Comparison of ENCODE assay signal across 8 mouse cellular contexts in genomic region chr1:91344921-91345685, GRCm38 (mm10). TPM values are rescaled to one million over a fixed set of nuclear protein-coding genes. Genes with fewer than 3 reads are reported as not detected.
DNase-seq lines count a peak whose midpoint lies in the region; ATAC-seq and TF ChIP-seq lines count a peak whose summit lies in the region.

No protein-coding gene starts in this region.

- H3K27ac ChIP-seq in forebrain, embryonic 14.5 days (ENCODE audit: low read depth, low read length), result no peak overlapping the region
- no peak overlapping the region for H3K27ac ChIP-seq in midbrain, embryonic 13.5 days

- ATAC-seq in forebrain, embryonic 14.5 days, result no peak
- peak; percentile 18; the same call in 1 of the 2 replicates for ATAC-seq in midbrain, embryonic 13.5 days

- DNase-seq in cerebellum, postnatal 10 days, result peak; percentile 70 to 74
- DNase-seq in cerebellum, adult 11-12 months, result no peak
- DNase-seq in forebrain, embryonic 14.5 days (ENCODE audit: low spot score), result peak; percentile 19
- peak; percentile 31 to 62 for DNase-seq in kidney, adult 8-10 months
- no peak for DNase-seq in layer of hippocampus, adult 18-20 months (ENCODE audit: low spot score in 2 of 2)
- DNase-seq in spleen, postnatal 14 days (ENCODE audit: low spot score in 2 of 2), result no peak

- no peak for TF ChIP-seq CTCF in E14TG2a.4 (conservative IDR thresholded peaks at IDR 0.05; ENCODE audit: low read length)

- peaks cover 71% of the 10 kb centered on the region for H3K27me3 ChIP-seq in E14TG2a.4 (ENCODE audit: insufficient read depth, low read length)
- H3K27me3 ChIP-seq in forebrain, embryonic 14.5 days (replicated peaks; ENCODE audit: control insufficient read depth, insufficient read depth, low read length), result peaks cover 38% of the 10 kb centered on the region
- H3K27me3 ChIP-seq in midbrain, embryonic 13.5 days, result peaks cover 51% of the 10 kb centered on the region

- H3K4me2 ChIP-seq in forebrain, embryonic 14.5 days (ENCODE audit: low read length), result peak overlapping the region; percentile 48
- H3K4me2 ChIP-seq in midbrain, embryonic 13.5 days (replicated peaks), result peak overlapping the region; percentile 54

- peak overlapping the region; percentile 74 for H3K4me3 ChIP-seq in E14TG2a.4 (replicated peaks; ENCODE audit: low read length)
- peak overlapping the region; percentile 24 for H3K4me3 ChIP-seq in forebrain, embryonic 14.5 days (ENCODE audit: low read depth, low read length)
- H3K4me3 ChIP-seq in midbrain, embryonic 13.5 days (replicated peaks), result peak overlapping the region; percentile 33

- 0 out of 2 replicates have a peak overlapping the region, but pooled peaks have one; percentile 29 for H3K9ac ChIP-seq in forebrain, embryonic 14.5 days (ENCODE audit: low read length)
- no peak overlapping the region for H3K9ac ChIP-seq in midbrain, embryonic 13.5 days (replicated peaks)

- no peaks in the 10 kb centered on the region for H3K9me3 ChIP-seq in E14TG2a.4 (ENCODE audit: low read length)
- no peaks in the 10 kb centered on the region for H3K9me3 ChIP-seq in forebrain, embryonic 14.5 days (replicated peaks; ENCODE audit: control insufficient read depth, low read length)
- no peaks in the 10 kb centered on the region for H3K9me3 ChIP-seq in midbrain, embryonic 13.5 days

- 6% methylated on average over 68 of the region's 68 CpGs for WGBS in forebrain, embryonic 14.5 days
- WGBS in midbrain, embryonic 13.5 days, result 3% methylated on average over 68 of the region's 68 CpGs

- H3K36me3 ChIP-seq in E14TG2a.4 (ENCODE audit: insufficient read depth, low read length), result no peaks in the 10 kb centered on the region
- H3K36me3 ChIP-seq in forebrain, embryonic 14.5 days (ENCODE audit: control insufficient read depth, insufficient read depth, low read length), result no peaks in the 10 kb centered on the region
- H3K36me3 ChIP-seq in midbrain, embryonic 13.5 days, result no peaks in the 10 kb centered on the region

- H3K4me1 ChIP-seq in E14TG2a.4 (replicated peaks; ENCODE audit: low read depth, low read length), result peaks cover 21% of the 10 kb centered on the region
- H3K4me1 ChIP-seq in forebrain, embryonic 14.5 days (ENCODE audit: control insufficient read depth, insufficient read depth, low read length), result no peaks in the 10 kb centered on the region
- peaks cover 11% of the 10 kb centered on the region for H3K4me1 ChIP-seq in midbrain, embryonic 13.5 days (replicated peaks)

RNA-seq across cellular contexts. Expression of gene Klhl30, which starts 5.7 kb away (rescaled TPM):
- 0.05 and 0.06 TPM in 2 replicates for polyA plus RNA-seq in forebrain, embryonic 14.5 days (2014; fragmentation: Nextera tagmentation; extraction: Ambion mirVana)
- polyA plus RNA-seq in midbrain, embryonic 13.5 days (2015; fragmentation: Nextera tagmentation; extraction: Ambion mirVana), result 0.07 TPM in 1 of 2 replicates, not detected in the other
- total RNA-seq in layer of hippocampus, adult 18-20 months (2021), result under 1 TPM in 1 of 2 experiments, not detected in 1; 0.10 TPM

RNA-seq across cellular contexts. Expression of gene Erfe, which starts 21.1 kb away (rescaled TPM):
- 0.12 and 0.27 TPM in 2 replicates for polyA plus RNA-seq in forebrain, embryonic 14.5 days (2014; fragmentation: Nextera tagmentation; extraction: Ambion mirVana)
- 0.24 and 0.55 TPM in 2 replicates for polyA plus RNA-seq in midbrain, embryonic 13.5 days (2015; fragmentation: Nextera tagmentation; extraction: Ambion mirVana)
- not detected for total RNA-seq in layer of hippocampus, adult 18-20 months (2021)

RNA-seq across cellular contexts. Expression of gene Espnl, which starts 23.2 kb away (rescaled TPM):
- 0.08 and 0.09 TPM in 2 replicates for polyA plus RNA-seq in forebrain, embryonic 14.5 days (2014; fragmentation: Nextera tagmentation; extraction: Ambion mirVana)
- 0.15 and 0.21 TPM in 2 replicates for polyA plus RNA-seq in midbrain, embryonic 13.5 days (2015; fragmentation: Nextera tagmentation; extraction: Ambion mirVana)
- under 1 TPM in 1 of 2 experiments, not detected in 1; 0.07 TPM for total RNA-seq in layer of hippocampus, adult 18-20 months (2021)

RNA-seq across cellular contexts. Expression of gene Scly, which starts 47.0 kb away (rescaled TPM):
- polyA plus RNA-seq in forebrain, embryonic 14.5 days (2014; fragmentation: Nextera tagmentation; extraction: Ambion mirVana), result 6.3 and 7.3 TPM in 2 replicates
- 11.6 and 12.4 TPM in 2 replicates for polyA plus RNA-seq in midbrain, embryonic 13.5 days (2015; fragmentation: Nextera tagmentation; extraction: Ambion mirVana)
- 10 to 100 TPM; 18.0 to 22.3 TPM for total RNA-seq in layer of hippocampus, adult 18-20 months (2021)

RNA-seq across cellular contexts. Expression of gene Ilkap, which starts 53.5 kb away (rescaled TPM):
- 151 and 162 TPM in 2 replicates for polyA plus RNA-seq in forebrain, embryonic 14.5 days (2014; fragmentation: Nextera tagmentation; extraction: Ambion mirVana)
- 148 and 155 TPM in 2 replicates for polyA plus RNA-seq in midbrain, embryonic 13.5 days (2015; fragmentation: Nextera tagmentation; extraction: Ambion mirVana)
- 10 to 100 TPM; 62.3 to 63.0 TPM for total RNA-seq in layer of hippocampus, adult 18-20 months (2021)

Comparison
In these comparisons a context has a peak if more than half of its experiments do, and no peak if none do; other contexts are left out.
1. DNase-seq: peak in cerebellum, postnatal 10 days (2 of 2), forebrain, embryonic 14.5 days (single experiment) and kidney, adult 8-10 months (2 of 2); none in cerebellum, adult 11-12 months (single experiment), layer of hippocampus, adult 18-20 months (0 of 2) and spleen, postnatal 14 days (0 of 2).
2. H3K4me3 ChIP-seq: peak in every context shown above with its lines; median percentile 74 in E14TG2a.4; 33 in midbrain, embryonic 13.5 days; 24 in forebrain, embryonic 14.5 days.